Mouse (Mus musculus): ENCODE data around the gene Gm20671.
"Not testable (repeated sequence)": the region's sequence is repeated elsewhere in the genome, so short reads cannot be mapped to it uniquely, and the experiment has no call there.

DNA sequence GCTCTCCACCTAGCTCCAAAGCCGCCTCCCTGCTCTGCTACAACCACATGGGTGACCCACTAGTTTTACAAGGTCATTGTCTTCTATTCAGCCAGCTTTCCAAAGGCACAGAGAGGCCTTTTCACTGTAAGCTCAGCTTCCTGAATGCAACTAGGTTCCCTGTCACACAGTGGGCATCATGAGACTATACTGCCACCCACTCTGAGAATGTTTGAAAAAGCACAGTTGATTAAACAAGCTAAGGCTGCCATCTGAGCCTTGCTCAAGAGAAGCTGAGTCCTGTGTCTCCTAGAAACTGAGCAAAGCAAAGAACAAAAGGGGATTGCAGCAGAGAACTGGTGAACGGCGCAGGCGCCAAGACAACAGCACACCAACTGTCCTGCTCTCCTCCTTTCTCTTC is 85.5 kb downstream of the Gm20671 start:
- not testable (repeated sequence) for TF ChIP-seq POLR2A (IDR thresholded peaks at IDR 0.05; ENCODE audit: borderline replicate concordance, extremely low read depth, insufficient read depth, insufficient read length, poor library complexity, severe bottlenecking); CTCF (IDR thresholded peaks at IDR 0.05; ENCODE audit: borderline replicate concordance, extremely low read depth, insufficient read depth, insufficient read length)
